Comparison of ENCODE assay signal across 12 mouse cellular contexts in the genomic region with DNA sequence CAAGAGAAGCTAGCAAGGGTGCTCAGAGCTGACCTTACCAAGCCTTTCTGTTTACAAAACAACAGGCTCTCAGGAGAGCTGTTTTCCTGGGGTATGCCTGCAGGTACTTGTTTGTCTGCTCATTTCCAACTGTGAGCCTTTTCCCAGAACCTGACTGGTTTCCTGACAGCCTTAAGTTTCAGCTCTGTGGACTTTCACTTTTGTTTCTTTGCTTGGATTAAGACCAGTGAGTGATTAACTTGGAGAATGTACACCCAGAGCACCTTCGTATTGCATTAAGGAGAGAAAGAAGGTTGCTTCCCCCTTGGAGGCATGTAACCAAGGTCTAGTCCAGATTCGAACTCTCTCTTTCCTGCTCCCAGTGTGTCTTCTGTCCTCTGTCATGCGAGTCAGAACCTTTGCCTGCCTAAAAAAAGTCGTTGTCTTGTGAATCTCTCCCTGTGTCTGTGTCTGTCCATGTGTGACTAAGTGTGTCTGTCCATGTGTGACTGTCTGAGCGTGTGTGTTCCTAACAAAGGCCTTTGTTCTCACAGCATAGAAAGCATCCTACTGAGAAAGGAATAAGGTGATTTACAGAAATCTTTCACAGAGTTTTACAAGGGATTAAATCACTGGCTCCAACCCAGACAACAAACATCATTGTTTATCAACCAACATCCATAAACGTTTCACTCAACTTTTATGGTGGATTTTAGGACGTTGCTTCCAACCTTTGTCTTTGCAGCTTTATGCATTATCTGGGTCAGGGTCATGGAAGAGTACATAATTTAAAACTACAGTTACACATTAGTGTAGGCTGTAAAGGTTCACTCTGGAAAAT. TPM values are rescaled to one million over a fixed set of nuclear protein-coding genes. Genes with fewer than 3 reads are reported as not detected.
DNase-seq lines count a peak whose midpoint lies in the region; ATAC-seq and TF ChIP-seq lines count a peak whose summit lies in the region.
"Had no signal": no experiment of that assay in that cellular context is flagged by ENCODE, and none has a peak within 500 bp of the region (broad histone marks: within the 10 kb centered on the region; RNA-seq: fewer than 3 reads in every experiment).

No protein-coding gene starts in this region.

- WGBS in hindbrain, embryonic 11.5 days, result 31% methylated on average over 7 of the region's 7 CpGs
- WGBS in hindbrain, embryonic 13.5 days, result 21% methylated on average over 7 of the region's 7 CpGs
- WGBS in intestine, embryonic 15.5 days, result 31% methylated on average over 7 of the region's 7 CpGs

- peak; percentile 19 for DNase-seq in hindbrain, embryonic 11.5 days (ENCODE audit: low spot score)
- no peak for DNase-seq in G1E (ENCODE audit: low spot score)
- peak; percentile 53 for DNase-seq in mesoderm, embryonic 11.5 days (ENCODE audit: low read depth, low spot score)
- no peak for DNase-seq in B cell, adult 2 months
- no peak for DNase-seq in urinary bladder, postnatal 25 days (ENCODE audit: low spot score)
- DNase-seq in spleen, postnatal 10 days (ENCODE audit: low spot score in 2 of 2), result no peak
- DNase-seq: lung, postnatal 10 days; right cerebral cortex, postnatal 14 days; thymus, adult 2 months had no signal

- H3K27me3 ChIP-seq in hindbrain, embryonic 11.5 days (ENCODE audit: control insufficient read depth, insufficient read depth, low read length), result no peaks in the 10 kb centered on the region
- no peaks in the 10 kb centered on the region for H3K27me3 ChIP-seq in hindbrain, embryonic 13.5 days
- no peaks in the 10 kb centered on the region for H3K27me3 ChIP-seq in G1E (ENCODE audit: insufficient read depth, low read length)
- H3K27me3 ChIP-seq in intestine, embryonic 15.5 days (replicated peaks), result no peaks in the 10 kb centered on the region
- H3K27me3 ChIP-seq: forebrain, embryonic 15.5 days had no signal

- no peak for TF ChIP-seq CTCF in G1E (IDR thresholded peaks at IDR 0.05; ENCODE audit: low read depth, low read length)

- no peaks in the 10 kb centered on the region for H3K36me3 ChIP-seq in hindbrain, embryonic 11.5 days (ENCODE audit: control insufficient read depth, insufficient read depth, low read length)
- no peaks in the 10 kb centered on the region for H3K36me3 ChIP-seq in hindbrain, embryonic 13.5 days
- H3K36me3 ChIP-seq in G1E (replicated peaks), result no peaks in the 10 kb centered on the region
- no peaks in the 10 kb centered on the region for H3K36me3 ChIP-seq in intestine, embryonic 15.5 days
- H3K36me3 ChIP-seq: forebrain, embryonic 15.5 days had no signal

- no peak overlapping the region for H3K27ac ChIP-seq in hindbrain, embryonic 11.5 days (ENCODE audit: low read depth, low read length)
- no peak overlapping the region for H3K27ac ChIP-seq in hindbrain, embryonic 13.5 days
- no peak overlapping the region for H3K27ac ChIP-seq in intestine, embryonic 15.5 days
- H3K27ac ChIP-seq: forebrain, embryonic 15.5 days had no signal

- no peak overlapping the region for H3K9ac ChIP-seq in hindbrain, embryonic 11.5 days (ENCODE audit: low read depth, low read length)
- no peak overlapping the region for H3K9ac ChIP-seq in hindbrain, embryonic 13.5 days
- no peak overlapping the region for H3K9ac ChIP-seq in intestine, embryonic 15.5 days
- H3K9ac ChIP-seq: forebrain, embryonic 15.5 days had no signal

- H3K4me2 ChIP-seq in hindbrain, embryonic 11.5 days (replicated peaks; ENCODE audit: low read depth, low read length), result no peak overlapping the region
- no peak overlapping the region for H3K4me2 ChIP-seq in hindbrain, embryonic 13.5 days
- H3K4me2 ChIP-seq in intestine, embryonic 15.5 days (replicated peaks), result no peak overlapping the region
- H3K4me2 ChIP-seq: forebrain, embryonic 15.5 days had no signal

- no peak overlapping the region for H3K4me3 ChIP-seq in hindbrain, embryonic 11.5 days (ENCODE audit: low read depth, low read length)
- no peak overlapping the region for H3K4me3 ChIP-seq in hindbrain, embryonic 13.5 days
- H3K4me3 ChIP-seq in G1E (ENCODE audit: low read depth, low read length), result peak overlapping the region; percentile 31; the same call in 1 of the 2 replicates
- H3K4me3 ChIP-seq in intestine, embryonic 15.5 days (replicated peaks), result no peak overlapping the region
- H3K4me3 ChIP-seq: forebrain, embryonic 15.5 days had no signal

- H3K4me1 ChIP-seq in hindbrain, embryonic 11.5 days (replicated peaks; ENCODE audit: control insufficient read depth, insufficient read depth, low read length), result no peaks in the 10 kb centered on the region
- no peaks in the 10 kb centered on the region; the same call in 1 of the 2 replicates for H3K4me1 ChIP-seq in hindbrain, embryonic 13.5 days (replicated peaks)
- H3K4me1 ChIP-seq in G1E (ENCODE audit: insufficient read depth, low read depth, low read length), result peaks cover 50% of the 10 kb centered on the region
- 0 out of 2 replicates have a peak, but pooled peaks cover 5% of the 10 kb centered on the region for H3K4me1 ChIP-seq in intestine, embryonic 15.5 days (replicated peaks)
- H3K4me1 ChIP-seq: forebrain, embryonic 15.5 days had no signal

- ATAC-seq in hindbrain, embryonic 11.5 days (ENCODE audit: low FRiP score), result no peak
- no peak for ATAC-seq in hindbrain, embryonic 13.5 days (ENCODE audit: low FRiP score)
- ATAC-seq in G1E (ENCODE audit: extremely low read depth, insufficient number of reproducible peaks, low FRiP score, poor library complexity, severe bottlenecking), result no peak
- peak; percentile 54; the same call in 1 of the 2 replicates for ATAC-seq in intestine, embryonic 15.5 days
- ATAC-seq: forebrain, embryonic 15.5 days had no signal

- H3K9me3 ChIP-seq in hindbrain, embryonic 11.5 days (ENCODE audit: control insufficient read depth, low read length), result no peaks in the 10 kb centered on the region
- no peaks in the 10 kb centered on the region for H3K9me3 ChIP-seq in hindbrain, embryonic 13.5 days
- no peaks in the 10 kb centered on the region for H3K9me3 ChIP-seq in G1E (replicated peaks)
- H3K9me3 ChIP-seq in intestine, embryonic 15.5 days, result no peaks in the 10 kb centered on the region
- H3K9me3 ChIP-seq: forebrain, embryonic 15.5 days had no signal

RNA-seq across cellular contexts. Expression of a gene that starts 43.7 kb away (rescaled TPM):
- polyA plus RNA-seq in hindbrain, embryonic 11.5 days (2014; fragmentation: Nextera tagmentation; extraction: Ambion mirVana), result not detected in 2 replicates
- 0.06 and 0.23 TPM in 2 replicates for polyA plus RNA-seq in hindbrain, embryonic 13.5 days (2015; fragmentation: Nextera tagmentation; extraction: Ambion mirVana)
- total RNA-seq in G1E (2014; fragmentation: Nextera tagmentation), result 2.6 and 4.8 TPM in 2 replicates
- total RNA-seq in G1E (2017), result 4.7 and 5.3 TPM in 2 replicates
- 0.03 and 0.14 TPM in 2 replicates for polyA plus RNA-seq in G1E (2012)
- polyA plus RNA-seq in intestine, embryonic 15.5 days (2015; fragmentation: Nextera tagmentation; extraction: Ambion mirVana), result 0.77 and 1.1 TPM in 2 replicates

Comparison
In these comparisons a context has a peak if more than half of its experiments do, and no peak if none do; other contexts are left out.
1. DNase-seq: peak in hindbrain, embryonic 11.5 days (single experiment) and mesoderm, embryonic 11.5 days (single experiment); none in G1E (single experiment), B cell, adult 2 months (0 of 2), urinary bladder, postnatal 25 days (single experiment) and spleen, postnatal 10 days (0 of 2).